Mouse (Mus musculus) liver, embryonic 15.5 days (tissue): ENCODE results near the gene Jhy. TPM values are rescaled to one million over a fixed set of nuclear protein-coding genes. Genes with fewer than 3 reads are reported as not detected.

ENCODE experiments used
- polyA plus RNA-seq: library from polyadenylated mRNA; unstranded; fragments of >200 nt; fragmentation: Nextera tagmentation; extraction: Ambion mirVana; gene quantifications from 2 replicates; pipeline ENCODE4 v1.2.1, GENCODE M21; 2015

The Jhy gene
- polyA plus RNA-seq, 1 experiment from 2014 or later: not detected

Other genes with a start within 250 kb of the Jhy start
- gene Hspa8, start 163.1 kb downstream of the Jhy start, polyA plus RNA-seq: 1,128 and 1,129 TPM in 2 replicates
- gene Bsx, start 90.0 kb downstream of the Jhy start, polyA plus RNA-seq: not detected in 2 replicates
- 0.08 TPM in 1 of 2 replicates, not detected in the other for gene Crtam, start 40.5 kb upstream of the Jhy start, polyA plus RNA-seq
- 5.2 and 5.7 TPM in 2 replicates for gene Ubash3b, start 197.6 kb upstream of the Jhy start, polyA plus RNA-seq